Mouse (Mus musculus): ENCODE measurements around the gene Olfr206. TPM values are rescaled to one million over a fixed set of nuclear protein-coding genes. Genes with fewer than 3 reads are reported as not detected.
"Not testable (repeated sequence)": the region's sequence is repeated elsewhere in the genome, so short reads cannot be mapped to it uniquely, and the experiment has no call there.

Gene Olfr206
- polyA plus RNA-seq (2014; fragmentation: Nextera tagmentation; extraction: Ambion mirVana): not detected in 2 replicates

DNA sequence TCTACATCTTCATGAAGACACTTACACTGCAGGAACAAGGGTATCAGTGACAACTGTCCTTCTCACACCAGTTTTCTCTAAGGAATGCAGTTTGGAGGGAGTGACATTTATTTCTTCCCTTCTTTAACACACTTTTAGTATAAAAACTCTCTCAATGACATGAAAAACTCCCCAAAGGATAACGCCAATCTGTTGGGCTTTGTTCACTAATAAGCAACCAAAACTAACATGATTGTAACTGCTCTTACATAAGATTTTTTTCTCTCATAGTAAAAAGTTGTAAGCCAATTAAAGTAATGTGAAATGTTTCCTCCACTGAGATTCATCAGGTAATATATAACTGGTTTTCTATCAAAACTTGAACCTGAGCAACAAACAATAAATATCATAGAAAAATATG, at the start of gene Olfr206:
Gene Olfr206, minus strand, starts transcription at position 101 of the 400 bp plus-strand sequence.
- H3K27ac ChIP-seq (ENCODE audit: low read depth, low read length): no peak within 1 kb of the TSS
- H3K4me3 ChIP-seq (ENCODE audit: low read depth, low read length): no peak within 1 kb of the TSS
- H3K4me1 ChIP-seq (ENCODE audit: control insufficient read depth, insufficient read depth, low read length): no peaks in the 10 kb centered on the region
- ATAC-seq (replicated peaks; ENCODE audit: insufficient number of reproducible peaks, low FRiP score, low TSS enrichment): no peak
- 69% methylated on average over 1 of the region's 1 CpGs for WGBS (ENCODE audit: insufficient replicate concordance)
- no peaks in the 10 kb centered on the region for H3K36me3 ChIP-seq (ENCODE audit: control insufficient read depth, insufficient read depth, low read length)
- no peaks in the 10 kb centered on the region for H3K9me3 ChIP-seq (replicated peaks; ENCODE audit: control insufficient read depth, low read length)
- H3K4me2 ChIP-seq: no peak within 1 kb of the TSS
- no peaks in the 10 kb centered on the region for H3K27me3 ChIP-seq (ENCODE audit: control insufficient read depth, insufficient read depth, low read length)
- H3K9ac ChIP-seq (ENCODE audit: low read depth, low read length): no peak within 1 kb of the TSS

- ATAC-seq (replicated peaks; ENCODE audit: insufficient number of reproducible peaks, low FRiP score, low TSS enrichment): no peak
- Histone ChIP-seq H3K27ac (ENCODE audit: low read depth, low read length) (no peak overlapping the region), H3K4me1 (ENCODE audit: control insufficient read depth, insufficient read depth, low read length) (no peaks in the 10 kb centered on the region), H3K27me3 (ENCODE audit: control insufficient read depth, insufficient read depth, low read length) (no peaks in the 10 kb centered on the region), H3K4me2 (no peak overlapping the region), H3K4me3 (ENCODE audit: low read depth, low read length) (no peak overlapping the region), H3K9ac (ENCODE audit: low read depth, low read length) (no peak overlapping the region), H3K36me3 (ENCODE audit: control insufficient read depth, insufficient read depth, low read length) (no peaks in the 10 kb centered on the region), H3K9me3 (replicated peaks; ENCODE audit: control insufficient read depth, low read length) (no peaks in the 10 kb centered on the region)
- WGBS (ENCODE audit: insufficient replicate concordance): 68% methylated on average over 3 of the region's 3 CpGs
Observed at GRCm38 (mm10) chr16:59393300-59393699, 44.3 kb upstream of the Olfr206 start.

DNA sequence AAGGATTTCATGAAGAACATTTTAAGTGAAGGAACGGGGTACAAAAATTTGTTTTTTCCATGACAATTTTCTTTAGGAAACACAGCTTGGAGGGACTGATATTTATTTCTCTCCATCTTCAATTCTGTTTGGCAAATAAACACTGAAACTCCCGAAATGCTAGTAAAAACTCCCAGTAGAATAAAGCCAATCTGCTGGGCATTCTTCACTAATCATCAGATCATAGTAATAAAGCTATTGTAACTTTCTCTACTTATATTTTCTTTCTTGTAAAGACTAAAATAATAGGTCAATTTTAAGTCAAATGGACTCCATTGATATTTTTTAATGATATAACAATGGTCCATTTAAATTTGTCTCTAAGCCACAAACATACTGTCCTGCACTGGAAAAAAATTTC, 14.8 kb upstream of the Olfr206 start, which contains the start of gene Olfr209:
Gene Olfr209, minus strand, starts transcription at position 101 of the 400 bp plus-strand sequence.
- H3K27me3 ChIP-seq (ENCODE audit: control insufficient read depth, insufficient read depth, low read length): no peaks in the 10 kb centered on the region
- no peak for ATAC-seq (replicated peaks; ENCODE audit: insufficient number of reproducible peaks, low FRiP score, low TSS enrichment)
- no peak within 1 kb of the TSS for H3K4me2 ChIP-seq
- no peak within 1 kb of the TSS for H3K27ac ChIP-seq (ENCODE audit: low read depth, low read length)
- no peak within 1 kb of the TSS for H3K4me3 ChIP-seq (ENCODE audit: low read depth, low read length)
- H3K9ac ChIP-seq (ENCODE audit: low read depth, low read length): no peak within 1 kb of the TSS
- H3K36me3 ChIP-seq (ENCODE audit: control insufficient read depth, insufficient read depth, low read length): no peaks in the 10 kb centered on the region
- no peaks in the 10 kb centered on the region for H3K9me3 ChIP-seq (replicated peaks; ENCODE audit: control insufficient read depth, low read length)
- H3K4me1 ChIP-seq (ENCODE audit: control insufficient read depth, insufficient read depth, low read length): no peaks in the 10 kb centered on the region
- 58% methylated on average over 2 of the region's 2 CpGs for WGBS (ENCODE audit: insufficient replicate concordance)

GRCm38 (mm10) chr16:59331038-59331437, 18.0 kb downstream of the Olfr206 start, which contains the start of gene Olfr205:
Gene Olfr205 (minus strand): TSS chr16:59331138.
- Histone ChIP-seq H3K9me3 (replicated peaks; ENCODE audit: control insufficient read depth, low read length) (0 out of 2 replicates have a peak, but pooled peaks cover 3% of the 10 kb centered on the region), H3K4me2 (no peak within 1 kb of the TSS), H3K27ac (ENCODE audit: low read depth, low read length) (no peak within 1 kb of the TSS), H3K4me1 (ENCODE audit: control insufficient read depth, insufficient read depth, low read length) (no peaks in the 10 kb centered on the region), H3K27me3 (ENCODE audit: control insufficient read depth, insufficient read depth, low read length) (no peaks in the 10 kb centered on the region), H3K36me3 (ENCODE audit: control insufficient read depth, insufficient read depth, low read length) (no peaks in the 10 kb centered on the region), H3K4me3 (ENCODE audit: low read depth, low read length) (no peak within 1 kb of the TSS), H3K9ac (ENCODE audit: low read depth, low read length) (no peak within 1 kb of the TSS)
- no peak for ATAC-seq (replicated peaks; ENCODE audit: insufficient number of reproducible peaks, low FRiP score, low TSS enrichment)

DNA sequence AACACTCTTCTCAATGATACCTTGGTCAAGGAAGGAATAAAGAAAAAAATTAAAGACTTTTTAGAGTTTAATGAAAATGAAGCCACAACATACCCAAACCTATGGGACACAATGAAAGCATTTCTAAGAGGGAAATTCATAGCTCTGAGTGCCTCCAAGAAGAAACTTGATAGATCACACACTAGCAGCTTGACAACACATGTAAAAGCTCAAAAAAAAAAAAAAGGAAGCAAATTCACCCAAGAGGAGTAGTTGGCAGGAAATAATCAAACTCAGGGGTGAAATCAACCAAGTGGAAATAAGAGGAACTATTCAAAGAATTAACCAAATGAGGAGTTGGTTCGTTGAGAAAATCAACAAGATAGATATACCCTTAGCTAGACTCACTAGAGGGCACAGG, 25.8 kb downstream of the Olfr206 start:
- not testable (repeated sequence) for H3K27me3 ChIP-seq (ENCODE audit: control insufficient read depth, insufficient read depth, low read length); H3K4me3 ChIP-seq (ENCODE audit: low read depth, low read length); H3K27ac ChIP-seq (ENCODE audit: low read depth, low read length); ATAC-seq (replicated peaks; ENCODE audit: insufficient number of reproducible peaks, low FRiP score, low TSS enrichment); H3K9me3 ChIP-seq (replicated peaks; ENCODE audit: control insufficient read depth, low read length); H3K9ac ChIP-seq (ENCODE audit: low read depth, low read length); H3K36me3 ChIP-seq (ENCODE audit: control insufficient read depth, insufficient read depth, low read length); H3K4me1 ChIP-seq (ENCODE audit: control insufficient read depth, insufficient read depth, low read length); H3K4me2 ChIP-seq
- 44% methylated on average over 1 of the region's 1 CpGs for WGBS (ENCODE audit: insufficient replicate concordance)

GRCm38 (mm10) chr16:59318148-59318547, 30.9 kb downstream of the Olfr206 start, which contains the start of gene Olfr204:
Gene Olfr204 (minus strand): TSS chr16:59318248.
- Histone ChIP-seq H3K9me3 (replicated peaks; ENCODE audit: control insufficient read depth, low read length) (no peaks in the 10 kb centered on the region), H3K4me2 (no peak within 1 kb of the TSS), H3K36me3 (ENCODE audit: control insufficient read depth, insufficient read depth, low read length) (no peaks in the 10 kb centered on the region), H3K4me1 (ENCODE audit: control insufficient read depth, insufficient read depth, low read length) (no peaks in the 10 kb centered on the region), H3K27me3 (ENCODE audit: control insufficient read depth, insufficient read depth, low read length) (no peaks in the 10 kb centered on the region), H3K9ac (ENCODE audit: low read depth, low read length) (no peak within 1 kb of the TSS), H3K27ac (ENCODE audit: low read depth, low read length) (no peak within 1 kb of the TSS), H3K4me3 (ENCODE audit: low read depth, low read length) (no peak within 1 kb of the TSS)
- ATAC-seq (replicated peaks; ENCODE audit: insufficient number of reproducible peaks, low FRiP score, low TSS enrichment): no peak

DNA sequence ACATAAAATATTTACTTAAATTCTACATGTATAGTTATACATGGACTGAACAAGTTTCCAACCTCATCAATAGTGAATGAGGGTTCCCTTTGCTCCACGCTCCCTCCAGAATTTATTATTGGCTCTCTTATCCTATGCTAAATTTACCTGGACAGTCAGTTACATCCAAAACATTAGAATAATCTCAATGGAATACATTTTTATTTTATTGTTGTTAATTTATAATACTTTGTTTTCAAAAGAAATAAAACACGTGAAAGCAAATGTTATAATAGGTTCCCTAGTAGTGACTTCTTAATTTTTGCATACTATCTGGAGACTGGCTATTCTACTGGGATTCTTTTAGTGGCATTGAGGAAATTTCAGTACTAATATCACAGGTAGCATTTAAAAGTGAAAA, 50.5 kb downstream of the Olfr206 start, which contains the start of gene Olfr203:
Gene Olfr203, plus strand, starts transcription at position 301 of the 400 bp plus-strand sequence.
- H3K4me3 ChIP-seq (ENCODE audit: low read depth, low read length): no peak within 1 kb of the TSS
- 73% methylated on average over 2 of the region's 2 CpGs for WGBS (ENCODE audit: insufficient replicate concordance)
- no peak for ATAC-seq (replicated peaks; ENCODE audit: insufficient number of reproducible peaks, low FRiP score, low TSS enrichment)
- H3K27me3 ChIP-seq (ENCODE audit: control insufficient read depth, insufficient read depth, low read length): no peaks in the 10 kb centered on the region
- H3K9ac ChIP-seq (ENCODE audit: low read depth, low read length): no peak within 1 kb of the TSS
- no peak within 1 kb of the TSS for H3K4me2 ChIP-seq
- H3K27ac ChIP-seq (ENCODE audit: low read depth, low read length): no peak within 1 kb of the TSS
- no peaks in the 10 kb centered on the region for H3K9me3 ChIP-seq (replicated peaks; ENCODE audit: control insufficient read depth, low read length)
- no peaks in the 10 kb centered on the region for H3K36me3 ChIP-seq (ENCODE audit: control insufficient read depth, insufficient read depth, low read length)
- no peaks in the 10 kb centered on the region for H3K4me1 ChIP-seq (ENCODE audit: control insufficient read depth, insufficient read depth, low read length)

Other genes with a start within 250 kb of the Olfr206 start
- gene Olfr193, start 237.4 kb downstream of the Olfr206 start, polyA plus RNA-seq (2014; fragmentation: Nextera tagmentation; extraction: Ambion mirVana): not detected in 2 replicates
- gene Olfr194, start 228.2 kb downstream of the Olfr206 start, polyA plus RNA-seq (2014; fragmentation: Nextera tagmentation; extraction: Ambion mirVana): not detected in 2 replicates
- not detected in 2 replicates for gene Olfr195, start 202.2 kb downstream of the Olfr206 start, polyA plus RNA-seq (2014; fragmentation: Nextera tagmentation; extraction: Ambion mirVana)
- not detected in 2 replicates for gene Olfr196, start 178.8 kb downstream of the Olfr206 start, polyA plus RNA-seq (2014; fragmentation: Nextera tagmentation; extraction: Ambion mirVana)
- not detected in 2 replicates for gene Olfr198, start 145.7 kb downstream of the Olfr206 start, polyA plus RNA-seq (2014; fragmentation: Nextera tagmentation; extraction: Ambion mirVana)
- gene Olfr199, start 129.5 kb downstream of the Olfr206 start, polyA plus RNA-seq (2014; fragmentation: Nextera tagmentation; extraction: Ambion mirVana): not detected in 2 replicates
- not detected in 2 replicates for gene Olfr201, start 76.6 kb downstream of the Olfr206 start, polyA plus RNA-seq (2014; fragmentation: Nextera tagmentation; extraction: Ambion mirVana)
- gene Olfr202, start 62.5 kb downstream of the Olfr206 start, polyA plus RNA-seq (2014; fragmentation: Nextera tagmentation; extraction: Ambion mirVana): not detected in 2 replicates
- gene Olfr203, start 50.4 kb downstream of the Olfr206 start, polyA plus RNA-seq (2014; fragmentation: Nextera tagmentation; extraction: Ambion mirVana): not detected in 2 replicates
- not detected in 2 replicates for gene Olfr204, start 31.0 kb downstream of the Olfr206 start, polyA plus RNA-seq (2014; fragmentation: Nextera tagmentation; extraction: Ambion mirVana)
- gene Olfr205, start 18.1 kb downstream of the Olfr206 start, polyA plus RNA-seq (2014; fragmentation: Nextera tagmentation; extraction: Ambion mirVana): not detected in 2 replicates
- not detected in 2 replicates for gene Olfr209, start 14.7 kb upstream of the Olfr206 start, polyA plus RNA-seq (2014; fragmentation: Nextera tagmentation; extraction: Ambion mirVana)
- gene Gabrr3, start 58.1 kb upstream of the Olfr206 start, polyA plus RNA-seq (2014; fragmentation: Nextera tagmentation; extraction: Ambion mirVana): 0.08 TPM in 1 of 2 replicates, not detected in the other
- 29.4 and 30.1 TPM in 2 replicates for gene Riox2, start 122.5 kb upstream of the Olfr206 start, polyA plus RNA-seq (2014; fragmentation: Nextera tagmentation; extraction: Ambion mirVana)